Mouse (Mus musculus) retina, postnatal 7 days (tissue): Measurements from ENCODE around the gene Gm10518.
"Not testable (repeated sequence)": the region's sequence is repeated elsewhere in the genome, so short reads cannot be mapped to it uniquely, and the experiment has no call there.

Experiments used
- DNase-seq: peaks from one replicate; pipeline ENCODE4 v3.0.0-alpha.2; 2012; ENCODE audit warnings: low read depth, low spot score

The Gm10518 gene

GRCm38 (mm10) chr1:179802610-179803512 is at the start of gene Gm10518:
Gm10518 (plus strand) TSS chr1:179803376.
- DNase-seq: peak; percentile 16

GRCm38 (mm10) chr1:179756477-179756876 is 46.7 kb upstream of the Gm10518 start:
- DNase-seq: no peak

- no peak for DNase-seq
These were observed 43.1 kb upstream of the Gm10518 start for GRCm38 (mm10) chr1:179760086-179760485.

GRCm38 (mm10) chr1:179760553-179760952 is 42.6 kb upstream of the Gm10518 start:
- DNase-seq: no peak

- no peak for DNase-seq
These were observed 26.3 kb upstream of the Gm10518 start for GRCm38 (mm10) chr1:179776831-179777230.

- DNase-seq: no peak
These were observed 19.1 kb upstream of the Gm10518 start for GRCm38 (mm10) chr1:179784098-179784497.

- DNase-seq: no peak
These were observed 17.7 kb upstream of the Gm10518 start for GRCm38 (mm10) chr1:179785502-179785901.

- no peak for DNase-seq
These were observed 15.9 kb upstream of the Gm10518 start for GRCm38 (mm10) chr1:179787281-179787680.

- DNase-seq: no peak
These were observed 4.4 kb upstream of the Gm10518 start for GRCm38 (mm10) chr1:179798794-179799193.

- DNase-seq: peak; percentile 97
These were observed 450 bp downstream of the Gm10518 start, which contains the start of gene Ahctf1 for GRCm38 (mm10) chr1:179803513-179804139. Ahctf1 (minus strand) TSS chr1:179803680.

- DNase-seq: peak; percentile 6
These were observed 1.1 kb downstream of the Gm10518 start for GRCm38 (mm10) chr1:179804140-179804881.

GRCm38 (mm10) chr1:179805751-179806150 is 2.6 kb downstream of the Gm10518 start:
- DNase-seq: no peak

- no peak for DNase-seq
These were observed 4.3 kb downstream of the Gm10518 start for GRCm38 (mm10) chr1:179807468-179807867.

- DNase-seq: no peak
These were observed 5.1 kb downstream of the Gm10518 start for GRCm38 (mm10) chr1:179808300-179808699.

GRCm38 (mm10) chr1:179813385-179813784 is 10.2 kb downstream of the Gm10518 start:
- no peak for DNase-seq

- no peak for DNase-seq
These were observed 11.4 kb downstream of the Gm10518 start for GRCm38 (mm10) chr1:179814616-179815015.

GRCm38 (mm10) chr1:179818490-179819278 is 15.5 kb downstream of the Gm10518 start:
- DNase-seq: not testable (repeated sequence)

GRCm38 (mm10) chr1:179824549-179824948 is 21.4 kb downstream of the Gm10518 start:
- no peak for DNase-seq

- no peak for DNase-seq
These were observed 24.9 kb downstream of the Gm10518 start for GRCm38 (mm10) chr1:179828051-179828450.

- no peak for DNase-seq
These were observed 25.7 kb downstream of the Gm10518 start for GRCm38 (mm10) chr1:179828900-179829299.

- DNase-seq: no peak
These were observed 29.6 kb downstream of the Gm10518 start for GRCm38 (mm10) chr1:179832710-179833240.
